Mouse (Mus musculus): ENCODE data around the gene Trim63.

The Trim63 gene

GRCm38 (mm10) chr4:134370649-134371221, 55.8 kb downstream of the Trim63 start:
- peak; percentile 48 to 52 for DNase-seq (ENCODE audit: low spot score in 2 of 2)

- no peak for DNase-seq (ENCODE audit: low spot score in 2 of 2)
These were observed 56.5 kb downstream of the Trim63 start for GRCm38 (mm10) chr4:134371316-134371855.

DNA sequence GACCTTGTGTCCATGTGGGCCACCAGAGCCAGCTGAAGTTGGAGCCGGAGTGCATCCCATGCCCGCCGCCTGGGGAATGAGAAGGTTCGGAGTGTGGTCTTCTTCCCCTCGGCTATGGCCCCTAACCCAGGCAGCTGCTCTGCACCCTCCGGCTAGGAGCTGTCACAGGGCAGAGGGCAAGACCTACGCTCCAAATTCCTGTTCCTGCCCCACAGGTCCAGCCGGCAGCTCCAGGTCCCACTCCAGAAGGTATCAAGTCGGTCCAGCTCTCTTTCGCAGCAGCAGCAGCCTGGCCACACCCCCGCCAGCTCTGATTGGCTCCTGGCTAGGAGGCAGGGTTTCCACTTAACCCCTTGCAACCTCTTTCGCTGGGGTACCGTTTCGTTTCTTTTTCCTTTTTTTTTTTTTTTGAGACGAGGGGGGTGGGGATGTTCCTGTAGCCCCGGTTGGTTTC, 57.4 kb downstream of the Trim63 start:
- peak; percentile 64 to 79 for DNase-seq (ENCODE audit: low spot score in 2 of 2)

- no peak for DNase-seq (ENCODE audit: low spot score in 2 of 2)
These were observed 58.4 kb downstream of the Trim63 start for GRCm38 (mm10) chr4:134373295-134373694.

DNA sequence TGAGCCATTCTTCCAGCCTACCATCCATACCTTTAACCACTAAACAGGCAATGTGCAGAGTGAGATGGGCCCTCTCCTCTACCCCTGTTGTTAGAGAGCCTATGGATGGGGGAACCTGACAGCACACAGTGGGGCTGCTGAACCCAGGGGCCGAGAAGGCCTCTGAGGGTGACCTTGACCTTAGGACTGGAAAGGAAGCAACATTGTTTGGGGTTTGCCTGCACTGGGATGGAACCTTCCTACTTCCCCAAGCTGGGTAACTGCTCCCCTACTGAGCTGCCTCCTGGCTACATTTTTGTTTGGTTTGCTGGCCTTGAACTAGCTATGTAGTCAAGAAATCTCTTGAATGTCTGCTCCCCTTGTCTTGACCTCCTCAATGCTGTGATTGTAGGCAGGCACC, 59.4 kb downstream of the Trim63 start:
- DNase-seq (ENCODE audit: low spot score in 2 of 2), result no peak

DNA sequence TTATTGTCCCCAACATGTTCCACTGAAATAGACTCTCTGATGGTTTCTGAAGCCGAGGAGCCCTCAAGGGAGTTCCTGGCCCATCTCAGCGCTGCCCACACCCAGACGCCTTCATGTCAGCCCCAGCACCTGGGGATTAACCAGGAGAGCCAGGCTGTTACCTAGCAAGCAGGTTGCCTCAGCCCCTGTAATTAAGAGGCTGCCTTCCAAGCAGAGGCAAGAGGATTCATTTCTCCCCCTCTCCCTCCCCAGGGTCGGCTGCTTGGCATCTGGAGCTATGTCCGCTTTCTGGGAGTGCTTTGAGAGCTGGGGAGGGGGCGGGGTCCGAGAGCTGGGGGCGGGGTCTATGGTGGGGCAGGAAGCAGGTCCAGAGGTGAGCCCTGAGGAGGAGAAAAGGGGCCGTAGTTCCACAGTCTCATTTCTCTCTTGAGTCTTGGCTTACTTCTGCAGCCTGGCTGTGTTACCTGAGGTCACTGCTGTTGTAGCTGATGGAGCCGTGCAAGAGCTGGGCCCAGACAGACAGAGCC, 63.2 kb downstream of the Trim63 start:
- DNase-seq (ENCODE audit: low spot score in 2 of 2), result no peak
